Mouse (Mus musculus): Measurements from ENCODE around the gene Bcar1. TPM values are rescaled to one million over a fixed set of nuclear protein-coding genes. Genes with fewer than 3 reads are reported as not detected.

The Bcar1 gene
- polyA plus RNA-seq, 1 experiment from 2014 or later, result 39.7 TPM

DNA sequence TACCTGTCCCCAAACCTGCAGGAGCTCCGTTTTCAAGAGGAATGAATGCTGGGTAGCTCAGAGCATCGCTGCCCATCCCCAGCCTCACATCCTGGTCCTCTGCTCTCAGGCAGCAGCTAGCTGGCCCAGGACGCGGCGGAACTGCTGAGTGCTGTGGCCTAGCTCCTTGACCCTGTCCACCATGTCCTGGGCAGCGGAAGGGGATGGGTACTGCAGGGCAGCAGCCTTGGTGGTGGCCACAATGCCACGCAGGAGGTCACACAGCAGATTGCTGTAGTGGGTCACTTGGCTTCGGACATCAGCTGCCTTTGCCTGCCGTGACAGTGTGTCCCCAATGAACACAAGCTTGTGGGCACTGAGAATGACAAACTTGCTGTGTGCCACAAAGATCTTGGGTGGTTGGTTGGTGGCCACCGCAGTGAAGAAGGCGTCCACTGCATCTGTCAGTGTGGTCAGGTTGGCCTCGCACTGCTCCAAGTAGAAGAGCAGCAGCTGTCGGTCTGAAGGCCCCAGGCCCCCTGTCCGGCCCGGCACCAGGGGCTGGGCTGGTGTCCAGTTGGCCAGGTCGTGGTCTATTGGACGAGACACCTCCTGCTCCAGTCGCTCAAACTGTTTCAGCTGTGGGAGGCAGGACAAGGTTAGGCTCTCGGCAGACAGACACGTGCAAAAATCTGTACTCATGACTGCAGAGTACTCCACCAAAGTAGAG lies 32.7 kb downstream of the Bcar1 start:
- peaks cover 4% of the 10 kb centered on the region; the same call in 1 of the 2 replicates for H3K4me1 ChIP-seq
- ATAC-seq (ENCODE audit: insufficient read depth, low FRiP score, low read depth), result no peak
- H3K27ac ChIP-seq, result no peak overlapping the region
- H3K9me3 ChIP-seq, result no peaks in the 10 kb centered on the region
- no peaks in the 10 kb centered on the region for H3K27me3 ChIP-seq (replicated peaks)
- no peak overlapping the region for H3K9ac ChIP-seq
- WGBS, result 89% methylated on average over 20 of the region's 20 CpGs
- H3K4me2 ChIP-seq, result no peak overlapping the region
- peaks cover 57% of the 10 kb centered on the region for H3K36me3 ChIP-seq
- no peak overlapping the region for H3K4me3 ChIP-seq (replicated peaks)

GRCm38 (mm10) chr8:111709223-111709622 lies 34.4 kb downstream of the Bcar1 start:
- no peak overlapping the region for H3K9ac ChIP-seq
- H3K27ac ChIP-seq, result peak overlapping the region; percentile 72
- H3K36me3 ChIP-seq, result peaks cover 43% of the 10 kb centered on the region
- H3K4me3 ChIP-seq (replicated peaks), result no peak overlapping the region
- H3K27me3 ChIP-seq (replicated peaks), result no peaks in the 10 kb centered on the region
- peak; percentile 21; the same call in 1 of the 2 replicates for ATAC-seq (ENCODE audit: insufficient read depth, low FRiP score, low read depth)
- H3K4me1 ChIP-seq, result peaks cover 3% of the 10 kb centered on the region; the same call in 1 of the 2 replicates
- H3K9me3 ChIP-seq, result no peaks in the 10 kb centered on the region
- WGBS, result 67% methylated on average over 1 of the region's 1 CpGs
- H3K4me2 ChIP-seq, result no peak overlapping the region

DNA sequence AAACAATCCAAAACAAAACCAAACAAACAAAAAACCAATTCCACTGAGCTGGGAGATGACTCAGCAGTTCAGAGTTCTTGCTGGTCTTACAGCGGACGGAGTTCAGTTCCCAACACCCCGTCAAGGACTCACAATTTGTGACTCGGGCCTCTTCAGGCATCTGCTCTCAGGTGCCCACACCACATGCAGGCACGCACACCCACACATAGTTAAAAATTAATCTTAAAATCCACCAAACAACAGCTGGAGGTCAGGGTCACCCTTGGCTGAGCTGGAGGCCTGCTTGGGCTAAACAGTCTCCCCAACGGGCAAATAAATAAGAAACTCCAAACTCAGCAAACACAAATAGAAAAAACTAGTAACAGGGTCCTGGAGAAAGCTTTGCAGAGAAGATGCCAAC lies 35.3 kb downstream of the Bcar1 start:
- H3K36me3 ChIP-seq, result peaks cover 33% of the 10 kb centered on the region

DNA sequence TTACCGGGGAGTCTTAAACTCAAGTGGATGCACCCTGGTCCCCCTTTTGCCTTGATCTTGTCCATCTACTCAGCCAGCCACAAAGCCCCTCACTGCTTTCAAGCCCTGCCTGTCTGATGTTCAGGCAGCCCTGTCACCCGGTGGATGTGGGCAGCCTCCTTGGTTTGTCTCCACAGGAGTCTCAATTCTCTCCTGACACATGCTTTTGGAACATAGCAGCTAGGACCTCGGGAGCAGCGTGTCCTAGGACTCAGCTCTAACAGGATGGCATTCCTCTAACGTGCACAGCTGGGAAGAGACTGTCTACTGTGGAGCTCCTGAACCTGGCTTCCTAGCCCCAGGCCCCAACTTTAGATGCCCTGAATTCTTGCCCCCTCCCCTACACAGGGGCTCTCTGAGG lies 37.9 kb downstream of the Bcar1 start:
- no peak for ATAC-seq (ENCODE audit: insufficient read depth, low FRiP score, low read depth)
- Histone ChIP-seq H3K9me3 (no peaks in the 10 kb centered on the region), H3K27me3 (replicated peaks) (no peaks in the 10 kb centered on the region), H3K9ac (no peak overlapping the region), H3K36me3 (peaks cover 11% of the 10 kb centered on the region), H3K4me3 (replicated peaks) (no peak overlapping the region), H3K4me1 (peaks cover 3% of the 10 kb centered on the region; the same call in 1 of the 2 replicates), H3K27ac (peak overlapping the region; percentile 89), H3K4me2 (no peak overlapping the region)
- WGBS, result 55% methylated on average over 5 of the region's 5 CpGs

More for the DNA sequence above, 35.3 kb downstream of the Bcar1 start:
- WGBS, result 72% methylated on average over 6 of the region's 6 CpGs
- Histone ChIP-seq H3K9ac (no peak overlapping the region), H3K4me1 (peaks cover 3% of the 10 kb centered on the region; the same call in 1 of the 2 replicates), H3K4me2 (no peak overlapping the region), H3K9me3 (no peaks in the 10 kb centered on the region), H3K4me3 (replicated peaks) (no peak overlapping the region), H3K27ac (peak overlapping the region; percentile 72), H3K27me3 (replicated peaks) (no peaks in the 10 kb centered on the region)
- no peak; the same call in 1 of the 2 replicates for ATAC-seq (ENCODE audit: insufficient read depth, low FRiP score, low read depth)

DNA sequence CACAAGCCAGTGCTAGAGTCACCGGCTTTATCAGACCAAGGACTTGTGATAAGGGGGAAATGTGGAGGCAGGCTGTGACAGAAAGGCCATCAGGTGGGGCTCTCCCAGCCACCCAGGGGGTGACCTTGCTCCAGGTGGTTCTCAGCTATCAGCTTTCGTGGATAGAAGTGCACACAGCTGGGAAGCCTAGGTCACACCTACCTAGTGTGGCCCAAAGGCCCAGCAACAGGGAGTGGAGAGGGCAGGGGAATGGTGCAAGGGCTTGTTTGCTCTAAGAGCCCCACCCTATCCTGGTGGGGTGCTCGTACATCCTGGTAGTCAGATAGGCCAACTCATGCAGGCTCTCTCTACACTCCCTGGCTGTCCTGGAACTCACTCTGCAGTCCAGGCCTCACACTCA lies 38.4 kb downstream of the Bcar1 start:
- ATAC-seq (ENCODE audit: insufficient read depth, low FRiP score, low read depth), result peak; percentile 87
- Histone ChIP-seq H3K36me3 (peaks cover 6% of the 10 kb centered on the region; the same call in 1 of the 2 replicates), H3K4me1 (peaks cover 3% of the 10 kb centered on the region; the same call in 1 of the 2 replicates), H3K27me3 (replicated peaks) (no peaks in the 10 kb centered on the region), H3K9me3 (no peaks in the 10 kb centered on the region), H3K9ac (no peak overlapping the region), H3K4me3 (replicated peaks) (no peak overlapping the region), H3K4me2 (no peak overlapping the region), H3K27ac (peak overlapping the region; percentile 89)
- WGBS, result 36% methylated on average over 3 of the region's 3 CpGs

- no peak overlapping the region for H3K4me3 ChIP-seq (replicated peaks)
- ATAC-seq (ENCODE audit: insufficient read depth, low FRiP score, low read depth), result no peak
- H3K9ac ChIP-seq, result no peak overlapping the region
- 80% methylated on average over 12 of the region's 12 CpGs for WGBS
- H3K27me3 ChIP-seq (replicated peaks), result no peaks in the 10 kb centered on the region
- H3K27ac ChIP-seq, result peak overlapping the region; percentile 89
- 0 out of 2 replicates have a peak, but pooled peaks cover 2% of the 10 kb centered on the region for H3K36me3 ChIP-seq
- no peaks in the 10 kb centered on the region for H3K9me3 ChIP-seq
- no peak overlapping the region for H3K4me2 ChIP-seq
- H3K4me1 ChIP-seq, result peaks cover 3% of the 10 kb centered on the region; the same call in 1 of the 2 replicates
Observed at GRCm38 (mm10) chr8:111704585-111704984, 39.0 kb downstream of the Bcar1 start.

GRCm38 (mm10) chr8:111701380-111701779 lies 42.2 kb downstream of the Bcar1 start:
- H3K27ac ChIP-seq, result peak overlapping the region; percentile 44; the same call in 1 of the 2 replicates

DNA sequence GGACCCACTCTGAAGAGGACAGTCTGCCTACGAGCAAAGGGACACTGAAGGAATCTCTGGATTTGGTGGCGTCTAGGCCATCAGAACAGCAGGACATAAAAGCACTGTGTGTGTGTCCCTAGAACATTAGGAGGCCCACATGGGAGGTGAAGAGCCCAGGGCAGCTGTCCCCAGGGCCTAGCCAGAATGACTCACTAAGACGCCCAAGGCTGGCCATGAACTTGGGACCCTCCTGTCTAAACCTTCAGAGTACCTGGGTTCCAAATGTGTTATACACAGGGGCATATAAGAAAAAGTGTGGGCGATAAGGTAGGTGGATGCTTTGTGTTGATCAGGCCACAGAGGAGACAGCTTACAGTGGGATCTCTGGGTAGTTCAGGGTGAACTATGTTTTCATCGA lies 42.9 kb downstream of the Bcar1 start:
- peak overlapping the region; percentile 32; the same call in 1 of the 2 replicates for H3K27ac ChIP-seq
- no peaks in the 10 kb centered on the region for H3K27me3 ChIP-seq (replicated peaks)
- 87% methylated on average over 5 of the region's 5 CpGs for WGBS
- H3K4me1 ChIP-seq, result no peaks in the 10 kb centered on the region
- H3K36me3 ChIP-seq, result no peaks in the 10 kb centered on the region
- H3K9ac ChIP-seq, result no peak overlapping the region
- H3K4me2 ChIP-seq, result no peak overlapping the region
- H3K9me3 ChIP-seq, result no peaks in the 10 kb centered on the region
- no peak for ATAC-seq (ENCODE audit: insufficient read depth, low FRiP score, low read depth)
- H3K4me3 ChIP-seq (replicated peaks), result no peak overlapping the region

More at GRCm38 (mm10) chr8:111701380-111701779, 42.2 kb downstream of the Bcar1 start:
- no peak overlapping the region for H3K4me3 ChIP-seq (replicated peaks)
- no peak overlapping the region for H3K4me2 ChIP-seq
- no peaks in the 10 kb centered on the region for H3K36me3 ChIP-seq
- no peaks in the 10 kb centered on the region; the same call in 1 of the 2 replicates for H3K4me1 ChIP-seq
- peak; percentile 23; the same call in 1 of the 2 replicates for ATAC-seq (ENCODE audit: insufficient read depth, low FRiP score, low read depth)
- WGBS, result 65% methylated on average over 9 of the region's 9 CpGs
- no peak overlapping the region for H3K9ac ChIP-seq
- H3K27me3 ChIP-seq (replicated peaks), result no peaks in the 10 kb centered on the region
- H3K9me3 ChIP-seq, result no peaks in the 10 kb centered on the region

DNA sequence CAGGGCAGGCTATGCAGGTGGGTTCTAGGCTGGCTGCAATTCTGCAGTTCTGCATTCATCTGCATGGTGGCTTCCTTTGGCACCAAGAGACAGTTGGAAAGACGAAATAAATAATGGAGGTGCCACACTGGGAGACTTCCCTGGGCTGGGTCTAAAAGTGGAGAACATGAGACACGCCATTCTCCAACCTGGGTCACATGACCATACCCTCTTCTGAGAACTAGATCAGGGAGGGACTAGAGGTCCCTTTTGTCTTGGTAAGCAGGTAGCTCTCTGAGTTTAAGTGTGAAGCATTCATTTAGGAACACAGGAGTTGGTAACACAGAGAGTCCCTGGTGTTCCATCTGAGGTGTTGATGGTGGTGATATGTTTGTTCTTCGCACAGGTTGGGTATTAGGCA lies 43.4 kb downstream of the Bcar1 start:
- Histone ChIP-seq H3K9ac (no peak overlapping the region), H3K9me3 (no peaks in the 10 kb centered on the region), H3K4me2 (no peak overlapping the region), H3K27ac (0 out of 2 replicates have a peak overlapping the region, but pooled peaks have one; percentile 32), H3K36me3 (no peaks in the 10 kb centered on the region), H3K27me3 (replicated peaks) (no peaks in the 10 kb centered on the region), H3K4me3 (replicated peaks) (no peak overlapping the region), H3K4me1 (no peaks in the 10 kb centered on the region)
- 79% methylated on average over 3 of the region's 3 CpGs for WGBS
- ATAC-seq (ENCODE audit: insufficient read depth, low FRiP score, low read depth), result no peak

DNA sequence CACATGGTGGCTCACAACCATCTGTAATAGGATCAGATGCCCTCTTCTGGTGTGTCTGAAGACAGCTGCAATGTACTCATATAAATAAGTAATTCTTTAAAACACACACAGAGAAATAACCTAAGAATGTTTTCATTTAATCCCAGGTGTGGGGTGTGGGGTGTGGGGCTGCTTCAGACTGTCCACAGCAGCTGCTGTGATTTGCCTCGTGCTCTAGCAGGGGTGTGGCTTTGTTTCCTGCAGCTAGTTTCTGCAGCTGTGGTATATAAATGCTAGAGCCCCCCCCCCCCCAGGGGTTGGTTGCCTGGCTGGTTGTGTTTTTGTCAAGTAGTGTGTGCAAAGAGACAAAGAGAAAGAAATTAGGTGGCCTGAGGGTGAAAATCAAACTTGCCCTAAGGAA lies 44.6 kb downstream of the Bcar1 start:
- Histone ChIP-seq H3K4me2 (no peak overlapping the region), H3K9me3 (no peaks in the 10 kb centered on the region), H3K36me3 (no peaks in the 10 kb centered on the region), H3K27me3 (replicated peaks) (no peaks in the 10 kb centered on the region), H3K9ac (no peak overlapping the region), H3K27ac (no peak overlapping the region), H3K4me1 (no peaks in the 10 kb centered on the region), H3K4me3 (replicated peaks) (no peak overlapping the region)
- ATAC-seq (ENCODE audit: insufficient read depth, low FRiP score, low read depth), result no peak
- WGBS, result 11% methylated on average over 1 of the region's 1 CpGs

DNA sequence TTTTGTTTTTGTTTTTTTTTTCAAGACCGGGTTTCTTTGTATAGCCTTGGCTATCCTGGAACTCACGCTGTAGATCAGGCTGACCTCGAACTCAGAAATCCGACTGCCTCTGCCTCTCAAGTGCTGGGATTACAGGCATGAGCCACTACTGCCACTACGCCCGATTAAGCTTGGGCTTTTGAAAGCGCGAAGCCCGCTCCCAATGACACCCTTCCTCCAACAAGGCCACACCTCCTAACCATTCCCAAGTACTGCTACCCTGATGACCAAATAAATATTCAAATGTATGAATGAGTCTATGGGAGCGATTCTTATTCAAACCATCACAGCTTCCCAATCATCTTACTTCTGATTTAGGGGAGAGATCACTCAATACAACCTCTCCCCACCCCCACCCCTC lies 46.0 kb downstream of the Bcar1 start:
- Histone ChIP-seq H3K36me3 (no peaks in the 10 kb centered on the region), H3K27ac (no peak overlapping the region), H3K9ac (no peak overlapping the region), H3K9me3 (no peaks in the 10 kb centered on the region), H3K4me2 (no peak overlapping the region), H3K27me3 (replicated peaks) (no peaks in the 10 kb centered on the region), H3K4me3 (replicated peaks) (no peak overlapping the region), H3K4me1 (no peaks in the 10 kb centered on the region)
- WGBS, result 71% methylated on average over 10 of the region's 10 CpGs
- no peak for ATAC-seq (ENCODE audit: insufficient read depth, low FRiP score, low read depth)

- WGBS, result 50% methylated on average over 7 of the region's 7 CpGs
Observed at GRCm38 (mm10) chr8:111695441-111695840, 48.2 kb downstream of the Bcar1 start.

More at GRCm38 (mm10) chr8:111695441-111695840, 48.2 kb downstream of the Bcar1 start:
- no peak overlapping the region for H3K9ac ChIP-seq
- peak overlapping the region; percentile 48; the same call in 1 of the 2 replicates for H3K27ac ChIP-seq
- no peaks in the 10 kb centered on the region for H3K9me3 ChIP-seq
- H3K36me3 ChIP-seq, result no peaks in the 10 kb centered on the region
- H3K4me2 ChIP-seq, result no peak overlapping the region
- no peak overlapping the region for H3K4me3 ChIP-seq (replicated peaks)
- H3K4me1 ChIP-seq, result no peaks in the 10 kb centered on the region
- no peaks in the 10 kb centered on the region for H3K27me3 ChIP-seq (replicated peaks)
- no peak for ATAC-seq (ENCODE audit: insufficient read depth, low FRiP score, low read depth)
